Mouse (Mus musculus): ENCODE measurements at regions not wholly inside any gene's neighbourhood (a gene's known extent, or its start where the extent isn't known, plus 50 kb on each side); places are given as distances from the start of the nearest gene placed in this dataset.

DNA sequence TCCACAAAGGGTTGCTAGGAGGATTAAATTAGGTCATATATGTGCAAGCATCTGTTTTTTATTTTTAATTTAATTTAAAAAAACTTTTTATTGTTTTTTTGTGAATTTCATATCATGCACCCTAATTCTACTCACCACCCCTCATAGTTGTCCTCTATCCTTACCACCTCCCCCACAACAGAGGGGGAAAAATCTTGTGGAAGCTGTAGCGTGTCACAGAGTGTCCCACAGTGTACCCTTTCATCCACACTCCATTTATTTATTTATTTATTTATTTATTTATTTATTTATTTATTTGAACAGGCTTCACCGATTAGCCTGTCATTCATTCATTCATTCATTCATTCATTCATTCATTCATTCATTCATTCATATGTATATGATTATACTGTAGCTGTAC, 177.8 kb downstream of the Wdr20rt start:
- Histone ChIP-seq H3K9me3 (replicated peaks; ENCODE audit: control insufficient read depth, low read length) (no peaks in the 10 kb centered on the region), H3K9ac (ENCODE audit: low read length) (no peak overlapping the region), H3K27me3 (replicated peaks; ENCODE audit: control insufficient read depth, insufficient read depth, low read length) (no peaks in the 10 kb centered on the region), H3K27ac (ENCODE audit: low read depth, low read length) (no peak overlapping the region), H3K36me3 (ENCODE audit: control insufficient read depth, insufficient read depth, low read length) (no peaks in the 10 kb centered on the region), H3K4me2 (ENCODE audit: low read length) (no peak overlapping the region), H3K4me3 (ENCODE audit: low read depth, low read length) (no peak overlapping the region), H3K4me1 (ENCODE audit: control insufficient read depth, insufficient read depth, low read length) (no peaks in the 10 kb centered on the region)
- DNase-seq (ENCODE audit: low spot score): no peak
- WGBS: 94% methylated on average over 2 of the region's 2 CpGs
- ATAC-seq: no peak

DNA sequence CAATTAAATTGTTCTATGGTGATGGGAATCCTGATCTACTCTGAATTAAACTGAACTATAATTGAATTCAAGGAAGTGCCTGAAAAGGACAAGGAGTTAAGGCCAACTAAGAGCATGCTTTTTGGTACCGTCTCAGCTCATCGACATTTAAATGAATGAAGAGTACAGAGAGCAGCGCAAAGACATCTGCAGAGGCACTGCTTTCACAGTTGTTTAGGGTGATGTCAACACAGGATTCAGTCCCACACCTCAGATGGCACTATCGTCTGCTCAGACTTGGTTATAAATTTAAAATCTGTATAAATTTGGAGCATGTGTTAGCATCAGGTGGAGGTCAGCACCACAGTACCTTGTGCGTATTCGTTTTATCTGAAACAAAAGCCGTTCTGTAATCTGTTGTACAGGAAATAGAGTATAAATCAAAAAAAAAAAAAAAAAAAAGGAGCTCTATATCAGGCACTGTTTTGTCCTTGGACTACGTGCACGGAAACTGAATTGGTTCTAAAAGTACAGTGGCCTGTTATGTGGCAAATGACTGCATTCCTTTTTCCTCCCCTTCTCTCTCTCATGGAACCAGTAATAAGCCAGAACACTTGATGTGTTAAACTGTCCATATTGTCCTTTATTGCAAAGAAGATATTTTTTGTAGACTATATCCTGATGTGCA, 187.8 kb downstream of the Wdr20rt start:
- Histone ChIP-seq H3K9me3 (replicated peaks; ENCODE audit: control insufficient read depth, low read length) (no peaks in the 10 kb centered on the region), H3K36me3 (ENCODE audit: control insufficient read depth, insufficient read depth, low read length) (no peaks in the 10 kb centered on the region), H3K4me3 (ENCODE audit: low read depth, low read length) (no peak overlapping the region), H3K27me3 (replicated peaks; ENCODE audit: control insufficient read depth, insufficient read depth, low read length) (no peaks in the 10 kb centered on the region), H3K4me2 (ENCODE audit: low read length) (no peak overlapping the region), H3K4me1 (ENCODE audit: control insufficient read depth, insufficient read depth, low read length) (no peaks in the 10 kb centered on the region), H3K9ac (ENCODE audit: low read length) (no peak overlapping the region), H3K27ac (ENCODE audit: low read depth, low read length) (no peak overlapping the region)
- DNase-seq (ENCODE audit: low spot score) (no peak), ATAC-seq (peak; percentile 29; the same call in 1 of the 2 replicates)
- WGBS: 75% methylated on average over 9 of the region's 9 CpGs

DNA sequence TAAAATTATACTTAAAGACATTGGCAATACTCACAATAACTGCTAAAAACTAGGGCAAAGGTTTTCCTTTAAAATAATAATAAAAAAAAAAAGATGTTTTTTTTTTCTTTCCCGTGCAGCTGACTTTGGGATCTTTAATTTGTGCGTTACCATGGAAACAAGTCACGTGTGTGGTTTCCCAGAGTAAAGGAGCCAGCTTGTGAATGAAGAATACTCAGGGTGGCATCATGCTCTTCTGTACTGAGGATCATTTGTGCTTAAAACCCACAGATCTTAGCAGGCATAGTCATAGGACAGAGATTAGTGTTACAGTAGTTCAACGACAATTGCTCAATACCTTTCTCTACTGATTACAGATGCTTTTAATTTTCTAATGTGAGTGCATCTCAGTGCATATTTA, 189.1 kb downstream of the Wdr20rt start:
- no peaks in the 10 kb centered on the region for H3K27me3 ChIP-seq (replicated peaks; ENCODE audit: control insufficient read depth, insufficient read depth, low read length)
- no peak overlapping the region for H3K4me3 ChIP-seq (ENCODE audit: low read depth, low read length)
- no peaks in the 10 kb centered on the region for H3K36me3 ChIP-seq (ENCODE audit: control insufficient read depth, insufficient read depth, low read length)
- H3K4me2 ChIP-seq (ENCODE audit: low read length): no peak overlapping the region
- no peaks in the 10 kb centered on the region for H3K9me3 ChIP-seq (replicated peaks; ENCODE audit: control insufficient read depth, low read length)
- DNase-seq (ENCODE audit: low spot score) (peak; percentile 83), ATAC-seq (peak; percentile 86)
- H3K4me1 ChIP-seq (ENCODE audit: control insufficient read depth, insufficient read depth, low read length): no peaks in the 10 kb centered on the region
- 41% methylated on average over 4 of the region's 4 CpGs for WGBS
- no peak overlapping the region for H3K27ac ChIP-seq (ENCODE audit: low read depth, low read length)
- H3K9ac ChIP-seq (ENCODE audit: low read length): no peak overlapping the region

DNA sequence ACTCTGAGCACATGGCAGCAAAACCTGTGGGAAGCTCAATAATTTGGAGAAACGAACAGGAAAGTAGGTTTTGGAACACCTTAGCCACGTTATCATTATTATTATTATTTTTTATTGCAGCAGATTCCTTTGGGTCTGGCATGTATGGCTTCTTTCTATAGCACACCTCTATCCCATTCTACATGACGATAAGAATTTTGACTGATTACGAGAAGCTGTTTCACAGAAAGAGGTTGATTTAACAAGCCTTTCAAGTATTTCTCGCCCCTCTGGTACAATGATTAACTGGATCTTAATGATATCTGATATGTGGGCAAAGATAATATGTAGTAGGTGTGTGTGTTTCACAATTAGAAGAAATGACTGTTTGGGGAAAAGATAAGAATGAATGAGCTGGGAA, 191.6 kb downstream of the Wdr20rt start:
- ATAC-seq (no peak), DNase-seq (ENCODE audit: low spot score) (no peak)
- no peaks in the 10 kb centered on the region for H3K27me3 ChIP-seq (replicated peaks; ENCODE audit: control insufficient read depth, insufficient read depth, low read length)
- H3K4me1 ChIP-seq (ENCODE audit: control insufficient read depth, insufficient read depth, low read length): no peaks in the 10 kb centered on the region
- H3K4me2 ChIP-seq (ENCODE audit: low read length): no peak overlapping the region
- no peak overlapping the region for H3K9ac ChIP-seq (ENCODE audit: low read length)
- no peak overlapping the region for H3K4me3 ChIP-seq (ENCODE audit: low read depth, low read length)
- H3K27ac ChIP-seq (ENCODE audit: low read depth, low read length): no peak overlapping the region
- WGBS: 86% methylated on average over 5 of the region's 5 CpGs
- no peaks in the 10 kb centered on the region for H3K9me3 ChIP-seq (replicated peaks; ENCODE audit: control insufficient read depth, low read length)
- H3K36me3 ChIP-seq (ENCODE audit: control insufficient read depth, insufficient read depth, low read length): no peaks in the 10 kb centered on the region

DNA sequence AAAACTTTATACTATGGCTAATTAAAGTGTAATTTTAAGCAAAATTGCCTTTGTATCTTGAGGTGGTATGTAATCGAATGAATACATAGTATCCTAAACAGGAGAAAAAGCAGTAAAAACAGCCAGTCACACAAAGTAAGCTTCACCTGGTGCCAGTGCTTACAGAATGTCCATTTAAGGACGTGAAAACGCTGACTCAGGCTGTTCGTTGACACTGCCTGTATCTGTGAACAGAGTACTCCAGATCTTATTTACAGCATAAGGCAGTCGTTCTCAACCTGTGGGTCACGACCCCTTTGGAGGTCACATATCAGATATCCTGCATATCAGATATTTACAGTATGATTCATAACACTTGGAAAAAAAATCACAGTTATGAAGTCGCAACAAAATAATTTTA, 194.8 kb downstream of the Wdr20rt start:
- no peak for DNase-seq (ENCODE audit: low spot score)

DNA sequence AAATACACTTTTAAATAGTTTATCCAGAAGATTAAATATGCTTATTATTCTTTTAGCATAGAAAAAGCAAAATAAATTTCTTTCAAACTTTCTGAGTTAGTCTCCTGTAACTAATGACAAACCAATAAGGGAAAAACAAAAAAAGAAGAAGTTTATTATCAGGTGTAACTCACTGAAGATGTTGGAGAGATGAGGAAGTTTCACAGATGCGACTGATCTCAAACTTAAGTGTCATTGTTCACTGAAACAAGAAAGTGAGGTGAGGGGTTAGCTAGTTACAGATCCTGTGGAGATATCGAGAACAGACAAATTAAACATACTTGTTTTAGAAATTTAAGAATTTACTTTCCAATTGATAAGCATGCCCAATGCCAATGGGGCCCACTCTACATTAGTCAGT, 199.2 kb downstream of the Wdr20rt start:
- Histone ChIP-seq H3K4me1 (ENCODE audit: control insufficient read depth, insufficient read depth, low read length) (0 out of 2 replicates have a peak, but pooled peaks cover 3% of the 10 kb centered on the region), H3K9me3 (replicated peaks; ENCODE audit: control insufficient read depth, low read length) (no peaks in the 10 kb centered on the region), H3K4me3 (ENCODE audit: low read depth, low read length) (no peak overlapping the region), H3K36me3 (ENCODE audit: control insufficient read depth, insufficient read depth, low read length) (no peaks in the 10 kb centered on the region), H3K9ac (ENCODE audit: low read length) (no peak overlapping the region), H3K4me2 (ENCODE audit: low read length) (no peak overlapping the region), H3K27me3 (replicated peaks; ENCODE audit: control insufficient read depth, insufficient read depth, low read length) (no peaks in the 10 kb centered on the region), H3K27ac (ENCODE audit: low read depth, low read length) (no peak overlapping the region)
- ATAC-seq (no peak), DNase-seq (ENCODE audit: low spot score) (no peak)
- WGBS: 91% methylated on average over 2 of the region's 2 CpGs

More for the DNA sequence above, 194.8 kb downstream of the Wdr20rt start:
- no peaks in the 10 kb centered on the region for H3K27me3 ChIP-seq (replicated peaks; ENCODE audit: control insufficient read depth, insufficient read depth, low read length)
- H3K36me3 ChIP-seq (ENCODE audit: control insufficient read depth, insufficient read depth, low read length): no peaks in the 10 kb centered on the region
- no peaks in the 10 kb centered on the region for H3K9me3 ChIP-seq (replicated peaks; ENCODE audit: control insufficient read depth, low read length)
- no peak for ATAC-seq
- no peaks in the 10 kb centered on the region for H3K4me1 ChIP-seq (ENCODE audit: control insufficient read depth, insufficient read depth, low read length)
- 87% methylated on average over 7 of the region's 7 CpGs for WGBS
- no peak overlapping the region for H3K4me2 ChIP-seq (ENCODE audit: low read length)
- H3K9ac ChIP-seq (ENCODE audit: low read length): no peak overlapping the region
- no peak overlapping the region for H3K27ac ChIP-seq (ENCODE audit: low read depth, low read length)
- H3K4me3 ChIP-seq (ENCODE audit: low read depth, low read length): no peak overlapping the region

DNA sequence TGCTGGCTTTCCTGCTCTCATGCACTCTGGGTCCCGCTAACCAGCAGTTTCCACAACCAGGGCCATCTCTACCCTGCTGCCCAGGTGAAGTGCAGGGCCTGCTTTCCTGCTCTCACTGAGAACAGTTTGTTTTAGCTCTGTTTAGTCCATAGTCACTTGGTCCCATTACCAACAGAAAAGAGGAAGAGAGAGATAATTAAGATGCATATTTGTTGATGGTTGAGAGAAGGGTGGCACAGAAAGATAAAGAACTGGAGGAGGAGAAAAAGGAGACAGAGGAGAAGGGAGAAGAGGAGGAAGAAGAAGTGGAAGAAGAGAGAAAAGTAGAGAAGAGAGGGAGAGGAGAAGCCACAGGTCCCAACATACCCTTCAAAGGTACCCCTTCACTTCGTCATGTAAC, 200.1 kb downstream of the Wdr20rt start:
- Histone ChIP-seq H3K27ac (ENCODE audit: low read depth, low read length) (no peak overlapping the region), H3K4me2 (ENCODE audit: low read length) (no peak overlapping the region), H3K9ac (ENCODE audit: low read length) (no peak overlapping the region), H3K36me3 (ENCODE audit: control insufficient read depth, insufficient read depth, low read length) (no peaks in the 10 kb centered on the region), H3K4me1 (ENCODE audit: control insufficient read depth, insufficient read depth, low read length) (0 out of 2 replicates have a peak, but pooled peaks cover 3% of the 10 kb centered on the region), H3K27me3 (replicated peaks; ENCODE audit: control insufficient read depth, insufficient read depth, low read length) (no peaks in the 10 kb centered on the region), H3K4me3 (ENCODE audit: low read depth, low read length) (no peak overlapping the region), H3K9me3 (replicated peaks; ENCODE audit: control insufficient read depth, low read length) (no peaks in the 10 kb centered on the region)
- 93% methylated on average over 2 of the region's 2 CpGs for whole genome bisulfite sequencing
- ATAC-seq (no peak), DNase-seq (ENCODE audit: low spot score) (no peak)

DNA sequence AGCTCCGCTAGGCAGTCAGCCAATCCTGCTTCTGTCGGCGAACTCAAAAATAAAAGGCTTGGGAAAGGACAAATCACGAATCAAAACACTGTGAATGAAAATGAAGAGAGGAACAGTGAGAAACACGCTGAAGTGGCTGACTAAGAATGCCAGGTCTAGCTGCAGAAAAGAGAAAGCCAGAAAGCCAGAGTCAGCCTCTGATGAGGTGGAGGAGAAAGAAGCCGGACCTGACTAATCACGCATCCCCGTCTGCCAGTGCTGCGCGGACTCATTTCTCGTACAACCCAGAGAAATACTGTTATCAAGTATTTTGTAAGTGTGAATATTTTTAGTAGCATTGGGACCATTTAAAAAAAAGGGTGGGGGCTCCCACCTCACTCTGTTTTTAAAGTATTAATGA, 201.6 kb downstream of the Wdr20rt start:
- no peaks in the 10 kb centered on the region for H3K9me3 ChIP-seq (replicated peaks; ENCODE audit: control insufficient read depth, low read length)
- H3K4me1 ChIP-seq (ENCODE audit: control insufficient read depth, insufficient read depth, low read length): 0 out of 2 replicates have a peak, but pooled peaks cover 3% of the 10 kb centered on the region
- ATAC-seq: no peak
- H3K36me3 ChIP-seq (ENCODE audit: control insufficient read depth, insufficient read depth, low read length): no peaks in the 10 kb centered on the region
- WGBS: 75% methylated on average over 11 of the region's 11 CpGs
- no peak overlapping the region for H3K4me3 ChIP-seq (ENCODE audit: low read depth, low read length)
- H3K9ac ChIP-seq (ENCODE audit: low read length): no peak overlapping the region
- DNase-seq (ENCODE audit: low spot score): no peak
- no peak overlapping the region for H3K4me2 ChIP-seq (ENCODE audit: low read length)
- no peak overlapping the region for H3K27ac ChIP-seq (ENCODE audit: low read depth, low read length)
- H3K27me3 ChIP-seq (replicated peaks; ENCODE audit: control insufficient read depth, insufficient read depth, low read length): no peaks in the 10 kb centered on the region

DNA sequence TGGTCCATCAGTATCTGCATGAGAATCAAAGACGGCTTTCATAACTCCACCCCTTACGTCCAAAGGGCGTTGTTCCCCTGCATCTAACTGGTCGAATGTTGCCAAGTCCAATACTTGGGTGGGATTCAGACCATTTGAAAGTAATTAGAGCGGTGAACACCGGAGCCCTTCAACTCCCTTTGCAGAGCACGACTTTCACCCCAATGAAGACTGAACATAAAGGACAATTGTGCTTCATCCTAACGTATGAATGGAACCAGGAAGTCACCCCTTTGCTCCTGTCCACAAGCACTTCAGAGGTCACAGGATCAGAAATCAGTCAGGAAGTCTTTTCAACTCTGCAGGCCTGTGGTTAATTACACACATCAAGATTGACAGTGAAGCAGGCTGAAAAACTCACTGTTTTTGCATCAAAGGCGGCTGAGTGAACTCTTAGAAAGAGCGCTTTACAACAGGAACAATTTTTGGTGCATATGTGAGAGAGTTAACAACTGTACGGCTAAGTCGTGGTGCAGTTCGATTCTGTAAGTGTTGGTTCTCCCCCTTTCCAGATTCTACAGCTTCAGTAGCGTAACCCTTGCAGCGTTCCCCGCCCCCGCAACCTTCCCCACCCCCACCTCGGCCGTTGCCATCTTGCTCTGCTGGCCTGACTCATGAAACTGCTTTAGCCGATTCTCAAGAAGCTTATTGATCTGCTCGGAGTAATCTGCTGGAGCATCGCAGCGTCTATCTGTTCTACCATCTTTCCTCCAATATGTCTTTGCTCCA, 203.1 kb downstream of the Wdr20rt start:
- DNase-seq (ENCODE audit: low spot score) (peak; percentile 21), ATAC-seq (no peak)
- WGBS: 47% methylated on average over 23 of the region's 23 CpGs
- Histone ChIP-seq H3K9me3 (replicated peaks; ENCODE audit: control insufficient read depth, low read length) (no peaks in the 10 kb centered on the region), H3K9ac (ENCODE audit: low read length) (no peak overlapping the region), H3K4me3 (ENCODE audit: low read depth, low read length) (no peak overlapping the region), H3K27me3 (replicated peaks; ENCODE audit: control insufficient read depth, insufficient read depth, low read length) (no peaks in the 10 kb centered on the region), H3K4me2 (ENCODE audit: low read length) (no peak overlapping the region), H3K36me3 (ENCODE audit: control insufficient read depth, insufficient read depth, low read length) (no peaks in the 10 kb centered on the region), H3K4me1 (ENCODE audit: control insufficient read depth, insufficient read depth, low read length) (0 out of 2 replicates have a peak, but pooled peaks cover 3% of the 10 kb centered on the region), H3K27ac (ENCODE audit: low read depth, low read length) (no peak overlapping the region)

Data from forebrain, embryonic 14.5 days (tissue).